Mouse (Mus musculus) MEL (cell line): Measurements from ENCODE around the gene Gm8050.
"Not testable (repeated sequence)": the region's sequence is repeated elsewhere in the genome, so short reads cannot be mapped to it uniquely, and the experiment has no call there.

Experiments
- CHD1 ChIP-seq: IDR thresholded peaks from 2 replicates; pipeline ENCODE4 v1.6.1; 2012; ENCODE audit warnings: low read depth, mild to moderate bottlenecking, inconsistent platforms, low read length, improper control_type of control experiment
- CTCF ChIP-seq, 3 experiments: IDR thresholded peaks in 2 of 3; conservative IDR thresholded peaks in 1 of 3; 2 replicates each; pipeline ENCODE4 v1.5.1; 2011 to 2012; ENCODE audit warnings: low read length in 3 of 3, low read depth in 2 of 3, mild to moderate bottlenecking in 2 of 3, improper control_type of control experiment in 1 of 3, inconsistent platforms in 1 of 3, mixed read lengths in 1 of 3, moderate library complexity in 1 of 3; ENCODE audit not compliant: control insufficient read depth in 1 of 3, insufficient read depth in 1 of 3, poor library complexity in 1 of 3, severe bottlenecking in 1 of 3
- E2F4 ChIP-seq: IDR thresholded peaks from 2 replicates; pipeline ENCODE4 v1.6.1; 2011; ENCODE audit warnings: low read depth, low read length, improper control_type of control experiment, borderline replicate concordance
- ELF1 ChIP-seq: IDR thresholded peaks from 2 replicates; pipeline ENCODE4 v1.6.1; 2014; ENCODE audit warnings: low read depth, mild to moderate bottlenecking, inconsistent platforms, low read length, improper control_type of control experiment, moderate library complexity
- GATA1 ChIP-seq: IDR thresholded peaks from 2 replicates; pipeline ENCODE4 v1.6.1; 2011; ENCODE audit warnings: low read depth, low read length, improper control_type of control experiment
- HCFC1 ChIP-seq: IDR thresholded peaks from 2 replicates; pipeline ENCODE4 v1.6.1; 2012; ENCODE audit warnings: low read depth, mild to moderate bottlenecking, inconsistent platforms, low read length, improper control_type of control experiment, moderate library complexity
- MAZ ChIP-seq: IDR thresholded peaks from 2 replicates; pipeline ENCODE4 v1.6.1; 2012; ENCODE audit warnings: low read depth, mild to moderate bottlenecking, inconsistent platforms, low read length, improper control_type of control experiment
- MEF2A ChIP-seq: IDR thresholded peaks from 2 replicates; pipeline ENCODE4 v1.6.1; 2014; ENCODE audit warnings: low read depth, mild to moderate bottlenecking, inconsistent platforms, low read length, improper control_type of control experiment; ENCODE audit not compliant: poor library complexity, insufficient replicate concordance, severe bottlenecking; ENCODE audit errors: extremely low read depth
- POLR2A ChIP-seq, 2 experiments: IDR thresholded peaks; 2 replicates each; pipeline ENCODE4 v1.6.1; 2011 to 2012; ENCODE audit warnings: low read length in 2 of 2, mild to moderate bottlenecking in 2 of 2, control low read depth in 1 of 2, improper control_type of control experiment in 1 of 2, low read depth in 1 of 2, moderate library complexity in 1 of 2; ENCODE audit not compliant: control insufficient read depth in 1 of 2, insufficient read depth in 1 of 2, poor library complexity in 1 of 2
- TAL1 ChIP-seq: IDR thresholded peaks from 2 replicates; pipeline ENCODE4 v1.6.1; 2012; ENCODE audit warnings: mild to moderate bottlenecking, inconsistent platforms, low read length, moderate library complexity, mixed read lengths
- ZC3H11A ChIP-seq: IDR thresholded peaks from 2 replicates; pipeline ENCODE4 v1.6.1; 2012; ENCODE audit warnings: low read depth, mild to moderate bottlenecking, inconsistent platforms, low read length, improper control_type of control experiment
- ZNF384 ChIP-seq: IDR thresholded peaks from 2 replicates; pipeline ENCODE4 v1.6.1; 2012; ENCODE audit warnings: low read depth, mild to moderate bottlenecking, inconsistent platforms, low read length, improper control_type of control experiment

DNA sequence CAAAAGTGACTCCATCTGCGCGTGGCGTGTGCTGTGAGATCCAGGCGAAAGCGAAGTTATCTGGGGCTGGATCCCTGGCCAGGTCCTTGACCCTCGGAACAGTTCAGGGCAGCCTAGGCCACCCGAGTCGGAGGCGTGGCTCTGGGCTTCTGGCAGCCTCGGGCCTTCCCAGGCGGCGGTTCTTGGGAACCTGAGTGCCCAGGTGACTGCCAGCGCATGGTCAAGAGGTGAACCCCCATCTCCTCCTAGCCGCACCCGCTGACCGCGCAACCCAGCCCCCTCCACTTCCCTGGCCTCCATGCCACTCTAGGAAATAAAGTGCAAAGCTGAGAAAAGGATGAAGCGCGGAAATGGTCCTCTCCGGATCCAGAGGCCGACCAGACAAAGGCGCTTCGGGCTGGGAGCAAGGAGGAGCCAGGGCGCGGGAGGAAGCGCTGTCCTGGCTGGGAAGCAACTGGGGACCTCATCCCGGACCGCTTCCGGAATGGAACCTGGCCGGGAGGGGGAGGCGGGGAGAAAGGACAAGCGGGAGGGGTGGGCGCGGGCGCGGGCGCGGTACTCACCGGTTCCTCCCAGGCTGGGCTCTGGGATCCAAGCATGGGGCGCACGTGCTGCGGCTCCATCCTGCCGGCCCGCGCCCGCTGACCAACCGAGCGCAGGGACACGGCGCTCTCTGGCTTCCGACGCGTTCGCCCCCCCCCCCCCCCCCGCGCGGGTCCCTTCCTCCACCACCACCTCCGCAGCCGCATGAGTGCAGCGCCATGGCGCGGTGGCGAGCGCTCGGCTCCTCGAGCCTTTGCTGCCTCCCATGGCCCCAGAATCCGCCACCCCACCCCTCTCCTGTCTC, 36.6 kb upstream of the Gm8050 start:
- TF ChIP-seq CTCF (IDR thresholded peaks at IDR 0.05 in 2 of 3, conservative IDR thresholded peaks at IDR 0.05 in 1 of 3; ENCODE audit: control insufficient read depth in 1 of 3, insufficient read depth in 1 of 3, low read depth in 2 of 3, low read length in 3 of 3, poor library complexity in 1 of 3, severe bottlenecking in 1 of 3); MAZ; MEF2A; E2F4; CHD1; TAL1; GATA1; POLR2A (IDR thresholded peaks at IDR 0.05; ENCODE audit: control insufficient read depth in 1 of 2, insufficient read depth in 1 of 2, low read depth in 1 of 2, low read length in 2 of 2, poor library complexity in 1 of 2); ELF1; ZNF384; HCFC1; ZC3H11A: not testable (repeated sequence)
